Mouse (Mus musculus) cerebellum, adult 9-10 months (tissue): ENCODE results near the gene BC025920.

Experiments
- DNase-seq: peaks from one replicate; pipeline ENCODE4 v3.0.0; 2022

Gene BC025920

DNA sequence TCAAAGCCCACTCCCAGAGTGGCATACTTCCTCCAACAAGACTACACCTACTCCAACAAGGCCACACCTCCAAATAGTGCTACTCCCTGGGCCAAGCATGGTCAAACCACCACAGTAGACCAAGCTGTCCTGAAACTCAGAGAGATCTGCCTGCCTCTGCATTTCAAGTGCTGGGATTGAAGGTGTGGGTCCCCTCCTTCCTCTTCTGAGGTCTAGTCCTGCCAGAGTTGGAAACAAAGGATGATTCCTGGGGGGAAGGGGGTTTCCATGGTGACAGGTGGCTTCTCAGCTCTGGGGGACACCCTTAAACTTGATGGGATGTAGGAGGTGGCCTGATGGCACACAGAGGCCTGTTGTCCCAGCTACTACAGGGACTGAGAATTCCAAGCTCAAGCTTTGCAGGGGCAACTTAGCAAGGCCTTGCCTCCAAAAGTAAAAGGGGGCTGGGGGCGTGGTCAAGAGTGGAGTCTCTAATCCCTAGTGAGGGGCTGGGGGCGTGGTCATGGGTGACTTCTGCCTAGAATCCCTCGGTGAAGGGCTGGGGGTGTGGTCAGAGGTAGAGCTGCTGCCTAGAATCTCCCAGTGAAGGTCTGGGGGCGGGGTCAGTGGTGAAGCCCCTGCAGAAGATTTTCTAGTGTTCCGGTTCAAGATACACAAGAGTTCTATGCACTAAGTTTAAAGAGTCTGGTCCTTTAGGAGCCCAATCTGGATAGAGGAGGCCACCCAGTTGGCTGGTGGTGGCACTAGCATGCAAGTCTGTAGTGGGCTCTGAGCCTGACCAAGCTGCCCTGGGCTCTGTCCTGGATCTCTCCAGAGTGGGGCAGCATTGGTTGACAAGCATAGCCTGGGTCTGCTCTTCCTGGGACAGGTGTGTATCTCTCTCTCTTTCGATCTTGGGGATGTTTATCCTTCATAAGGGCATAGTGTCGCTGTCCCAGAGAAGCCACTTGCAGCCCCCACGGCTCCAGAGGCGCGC lies 31.7 kb upstream of the BC025920 start, which contains the start of gene Tle2:
Gene Tle2 (plus strand): TSS at position 481 of the 976 bp plus-strand sequence.
- peak; percentile 78 for DNase-seq

DNA sequence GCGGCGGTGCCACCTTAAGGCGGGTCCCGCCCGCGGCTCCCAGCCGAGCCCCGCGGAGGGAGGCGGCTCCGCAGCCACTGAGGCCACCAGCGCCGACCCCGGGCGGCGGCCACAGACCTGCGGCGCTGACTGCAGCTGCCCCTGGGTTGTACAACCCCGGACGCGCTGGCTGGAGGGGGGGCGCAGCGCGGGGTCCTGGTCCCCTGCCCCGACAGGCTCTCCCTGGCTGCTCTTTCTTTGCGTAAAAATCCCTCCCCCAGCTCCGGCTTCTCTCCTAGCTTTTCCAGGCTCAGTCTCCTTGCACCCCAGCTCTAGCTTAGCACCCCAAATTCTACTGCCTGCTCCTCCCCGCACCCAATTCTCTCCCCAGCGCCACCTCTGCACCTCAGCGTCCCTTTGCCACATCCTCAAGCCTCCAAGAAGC lies 30.9 kb upstream of the BC025920 start:
- DNase-seq, result no peak

DNA sequence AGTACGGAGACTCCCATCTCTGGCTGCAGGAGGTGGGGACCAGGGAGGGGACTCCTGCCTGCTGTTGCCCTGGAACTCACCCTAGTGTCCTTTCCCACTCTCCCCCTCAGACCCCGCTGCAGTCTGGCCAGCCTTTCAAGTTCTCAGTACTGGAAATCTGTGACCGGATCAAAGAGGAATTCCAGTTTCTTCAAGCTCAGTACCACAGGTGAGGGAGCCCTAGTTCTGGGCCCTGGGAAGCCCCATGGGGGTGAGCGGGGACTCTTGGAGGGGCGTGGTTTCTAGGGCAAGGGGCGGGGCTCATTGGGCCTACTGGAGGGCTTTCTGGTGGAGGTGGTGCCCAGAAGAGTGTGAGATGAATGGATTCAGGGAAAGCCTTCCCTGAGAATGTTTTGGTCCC lies 30.4 kb upstream of the BC025920 start:
- peak; percentile 80 for DNase-seq

DNA sequence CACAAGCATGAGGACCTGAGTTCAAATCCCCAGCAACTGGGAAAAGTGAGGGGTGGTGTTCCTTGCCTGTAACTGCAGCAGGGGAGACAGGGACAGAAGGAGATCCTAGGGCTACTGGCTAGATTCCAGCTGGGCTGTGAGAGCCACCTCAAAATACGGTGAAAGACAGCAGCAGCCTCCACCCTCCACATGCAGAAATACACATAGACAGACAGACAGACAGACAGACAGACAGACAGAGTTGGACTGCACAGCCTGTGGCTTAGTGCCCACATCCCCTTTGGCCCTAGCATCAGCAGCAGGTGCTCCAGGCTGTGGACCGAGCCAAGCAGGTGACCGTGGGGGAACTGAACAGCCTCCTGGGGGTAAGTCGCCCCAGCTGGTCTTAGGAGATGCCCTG lies 26.1 kb upstream of the BC025920 start:
- peak; percentile 80 for DNase-seq

DNA sequence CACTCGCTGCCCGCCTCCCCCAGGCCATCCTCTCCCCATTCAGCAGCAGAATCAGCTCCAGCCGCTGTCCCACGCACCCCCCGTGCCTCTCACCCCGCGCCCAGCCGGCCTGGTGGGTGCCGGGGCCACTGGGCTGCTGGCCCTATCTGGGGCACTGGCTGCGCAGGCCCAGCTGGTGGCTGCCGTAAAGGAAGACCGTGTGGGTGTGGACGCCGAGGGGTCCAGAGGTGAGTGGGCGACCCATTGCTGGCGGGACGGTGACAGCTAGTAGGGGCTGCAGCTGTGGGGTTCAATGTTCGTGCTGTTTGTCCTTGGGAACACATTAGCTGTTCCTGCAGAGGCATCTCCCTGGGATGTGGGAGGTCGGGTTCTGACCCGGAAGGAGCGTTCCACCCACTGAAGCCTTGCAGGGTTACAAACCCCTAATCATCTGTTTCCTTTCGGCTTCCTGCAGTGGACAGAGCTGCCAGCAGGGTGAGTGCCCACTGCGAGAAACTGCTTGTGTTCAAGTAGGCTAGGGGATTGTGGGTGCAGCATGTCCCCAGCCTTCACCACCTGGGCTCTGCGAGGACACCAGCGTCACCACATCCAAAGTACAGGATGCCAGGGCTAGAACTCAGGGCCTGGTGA lies 25.5 kb upstream of the BC025920 start:
- DNase-seq, result no peak

DNA sequence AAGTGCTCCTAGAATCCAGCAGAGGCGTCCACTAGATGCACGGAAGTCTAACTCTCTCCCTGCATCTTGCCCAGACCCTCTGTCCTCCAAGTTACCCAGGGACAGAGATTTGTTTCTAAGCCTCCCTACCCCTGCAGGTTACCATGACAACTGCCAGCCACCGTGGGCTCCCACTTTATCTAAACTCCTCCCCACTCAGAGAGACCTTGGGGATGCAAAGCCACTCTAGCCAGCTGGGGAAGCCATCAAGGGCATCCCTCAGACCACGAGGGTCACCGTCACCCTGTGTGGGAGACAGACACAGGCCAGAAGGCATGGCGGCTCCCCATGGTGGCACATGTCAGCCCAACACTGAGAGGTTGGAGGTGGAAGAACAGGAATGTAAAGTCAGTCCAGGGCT lies 22.7 kb upstream of the BC025920 start:
- DNase-seq, result no peak

DNA sequence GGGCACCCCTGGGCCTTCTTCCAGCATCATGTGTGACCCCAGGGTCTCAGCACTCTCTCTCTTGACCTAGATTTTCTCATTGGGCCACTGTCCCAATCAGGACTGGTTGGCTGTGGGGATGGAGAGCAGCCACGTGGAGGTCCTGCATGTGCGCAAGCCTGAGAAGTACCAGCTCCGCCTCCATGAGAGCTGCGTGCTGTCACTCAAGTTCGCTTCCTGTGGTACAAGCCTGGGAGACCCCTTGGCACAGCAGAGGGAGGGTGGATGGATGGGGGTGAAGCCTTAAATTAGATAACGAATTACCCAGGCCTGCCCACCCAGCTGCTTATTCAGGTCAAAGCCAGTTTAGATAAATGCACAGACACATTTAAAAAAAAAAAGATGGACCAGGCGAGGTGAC lies 17.3 kb upstream of the BC025920 start:
- no peak for DNase-seq

DNA sequence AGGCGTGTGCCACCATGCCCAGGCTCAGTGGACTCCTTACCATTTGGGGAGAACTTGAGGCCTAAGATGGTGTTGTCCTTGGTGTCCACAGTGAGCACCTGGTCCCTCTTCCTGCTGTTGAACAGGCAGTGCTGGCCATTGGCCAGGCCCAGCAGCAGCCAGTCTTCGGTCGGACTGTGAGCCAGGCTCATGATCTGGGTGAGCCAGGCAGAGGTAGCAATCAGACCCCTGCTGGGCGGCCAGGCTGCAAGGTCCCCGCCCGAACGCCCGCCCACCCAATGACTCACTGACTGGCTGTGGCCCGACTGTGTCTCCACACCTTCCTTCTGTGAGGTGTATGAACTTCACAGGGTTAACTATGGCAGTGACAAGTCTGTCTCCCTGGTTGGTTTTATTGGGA lies 14.2 kb upstream of the BC025920 start:
- peak; percentile 50 for DNase-seq

DNA sequence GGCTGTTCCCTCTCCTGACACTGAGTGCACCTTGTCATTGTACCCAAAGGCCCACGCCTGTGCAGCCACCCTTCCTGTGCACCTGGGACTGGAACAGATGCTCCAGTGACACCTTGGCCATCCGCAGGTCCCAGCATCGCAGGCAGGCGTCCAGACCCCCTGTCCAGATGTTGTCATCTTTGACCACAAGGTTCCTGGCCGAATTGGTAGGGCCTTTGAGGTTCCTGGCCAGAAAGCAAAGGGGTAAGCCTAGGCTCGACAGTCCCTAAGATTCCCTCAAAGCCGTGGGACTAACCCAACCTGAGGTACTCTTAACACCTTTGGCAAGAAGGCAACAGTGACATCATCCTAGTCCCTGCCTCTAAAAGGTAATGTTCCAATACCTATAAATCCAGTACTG lies 13.4 kb upstream of the BC025920 start:
- DNase-seq, result peak; percentile 55

DNA sequence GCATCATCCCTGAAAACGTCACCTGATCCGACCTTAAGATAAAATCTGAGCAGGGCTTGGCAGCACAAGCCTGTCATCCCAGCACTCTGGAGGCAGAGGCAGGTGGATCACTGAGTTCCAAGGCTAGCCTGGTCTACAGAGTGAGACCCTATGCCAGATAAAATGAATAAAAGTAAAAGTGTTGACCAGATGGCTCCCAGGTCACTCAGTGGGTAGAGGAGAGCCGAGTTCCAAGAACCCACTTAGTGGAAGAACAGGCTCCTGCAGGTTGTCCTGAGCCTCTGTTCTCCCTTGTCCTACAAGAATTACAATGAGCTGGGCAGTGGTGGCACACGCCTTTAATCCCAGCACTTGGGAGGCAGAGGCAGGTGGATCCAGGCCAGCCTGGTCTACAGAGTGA lies 12.8 kb upstream of the BC025920 start:
- peak; percentile 47 for DNase-seq

DNA sequence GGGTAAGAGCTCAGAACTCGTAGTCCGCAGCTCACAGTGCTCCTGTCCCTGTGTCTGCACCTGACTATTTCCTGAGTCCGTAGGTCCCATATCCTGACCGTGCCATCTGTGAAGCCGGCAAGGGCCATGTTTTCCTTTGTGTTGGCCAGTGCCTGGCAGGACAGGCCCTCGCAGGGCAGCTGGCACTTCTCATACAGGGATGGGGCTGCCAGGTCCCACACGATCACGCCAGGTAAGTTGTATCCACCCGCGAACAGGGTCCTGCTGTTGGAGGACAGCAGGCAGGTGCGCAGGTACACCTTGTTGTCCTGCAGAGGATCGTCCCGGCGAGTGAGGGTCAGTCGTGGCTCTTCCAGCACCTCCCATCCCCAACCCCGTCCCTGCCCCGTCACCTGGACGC lies 12.1 kb upstream of the BC025920 start:
- DNase-seq, result peak; percentile 80

DNA sequence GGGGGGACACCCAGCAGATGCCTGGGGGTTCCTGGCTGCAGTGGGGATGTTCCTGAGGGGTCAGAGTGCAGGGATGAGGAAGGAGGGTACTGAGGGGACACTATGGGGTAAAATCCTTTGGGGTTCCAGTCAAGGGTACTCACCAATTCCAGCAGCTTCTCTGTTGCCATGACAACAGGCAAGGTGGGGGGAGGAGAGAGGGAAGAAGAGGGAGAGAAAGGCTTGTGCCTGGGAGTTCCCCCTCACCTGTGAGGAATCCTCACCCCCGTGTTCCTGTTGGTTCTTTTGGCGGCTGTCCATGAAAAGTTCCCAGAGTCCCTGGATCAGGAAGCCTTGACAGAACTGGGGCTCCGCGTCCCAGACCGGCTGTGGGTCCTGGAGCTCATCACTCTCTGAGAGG lies 10.5 kb upstream of the BC025920 start:
- peak; percentile 61 for DNase-seq

DNA sequence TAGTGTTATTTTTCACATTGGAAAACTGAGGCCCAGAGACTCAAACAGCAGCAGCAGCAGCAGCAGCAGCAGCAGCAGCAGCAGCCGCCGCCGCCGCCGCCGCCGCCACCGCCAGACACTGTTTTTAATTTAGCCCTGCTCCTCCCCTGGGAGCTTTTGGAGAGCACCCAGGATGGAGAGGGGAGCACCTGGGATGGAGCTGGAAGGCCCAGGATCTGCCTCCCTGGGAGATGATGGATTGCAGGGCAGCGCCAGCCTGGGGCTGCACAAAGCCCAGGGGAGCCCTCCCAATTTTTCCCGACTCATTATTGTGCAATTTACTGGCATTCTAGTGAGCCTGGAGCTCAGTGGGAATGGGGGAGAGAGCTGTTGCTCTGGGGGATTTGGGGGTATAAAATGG lies 9.5 kb upstream of the BC025920 start:
- no peak for DNase-seq

DNA sequence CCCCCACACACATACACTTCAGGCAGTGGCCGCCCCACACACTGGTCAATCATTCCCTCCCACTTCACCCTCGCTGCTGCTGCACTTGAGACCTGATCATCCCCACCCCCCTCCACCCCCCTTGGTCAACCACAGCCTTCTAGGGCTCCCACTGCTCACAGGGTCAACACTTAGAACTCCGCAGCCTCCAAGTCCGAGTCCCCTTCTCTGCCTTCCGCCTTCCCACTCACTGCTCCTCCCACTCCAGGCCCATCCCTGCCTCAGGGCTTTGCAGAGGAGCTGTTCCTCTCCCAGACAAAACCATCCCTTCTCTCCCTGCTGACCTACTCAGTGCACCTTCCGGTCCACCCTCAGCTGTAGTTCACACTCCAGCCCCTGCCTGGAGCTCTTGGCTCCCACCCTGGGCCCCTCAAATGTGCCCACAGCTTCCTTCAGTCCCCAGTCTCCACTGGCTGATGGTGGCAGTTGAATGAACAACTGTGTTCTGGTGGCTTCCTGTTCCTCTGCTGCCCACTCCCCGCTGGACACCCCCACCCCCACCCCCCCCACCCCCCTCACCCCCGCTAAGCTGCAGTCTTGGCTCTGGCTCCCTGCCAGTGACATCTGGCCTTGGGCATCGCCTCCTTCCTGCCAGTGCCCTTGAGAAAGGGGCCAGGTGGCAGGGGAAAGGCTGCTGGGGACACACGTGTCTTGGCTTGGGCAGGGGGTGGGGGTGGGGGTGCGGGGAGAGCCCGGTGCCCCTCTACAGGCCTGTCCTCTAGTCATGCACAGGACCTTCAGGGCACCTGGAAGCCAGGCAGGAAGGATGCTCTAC lies 8.7 kb upstream of the BC025920 start:
- no peak for DNase-seq

DNA sequence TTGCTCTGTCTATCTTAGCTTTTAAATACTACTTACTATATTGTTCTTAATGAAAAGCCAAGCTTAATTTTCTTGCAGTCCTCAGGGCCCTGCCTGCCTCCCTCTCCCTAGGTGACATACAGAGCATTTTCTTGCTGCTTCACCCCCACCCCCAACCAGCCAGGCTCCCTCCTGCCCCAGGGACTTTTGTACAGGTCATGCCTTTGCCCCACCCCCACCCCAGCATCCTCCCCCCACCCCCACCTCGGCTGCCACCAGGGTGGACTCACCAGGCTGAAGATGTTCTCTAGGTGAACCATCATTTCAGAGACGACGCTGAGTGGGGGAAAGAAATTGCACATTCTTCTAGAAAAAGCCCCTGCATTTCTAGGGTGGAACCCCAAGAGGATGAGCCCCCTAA lies 7.7 kb upstream of the BC025920 start:
- no peak for DNase-seq

DNA sequence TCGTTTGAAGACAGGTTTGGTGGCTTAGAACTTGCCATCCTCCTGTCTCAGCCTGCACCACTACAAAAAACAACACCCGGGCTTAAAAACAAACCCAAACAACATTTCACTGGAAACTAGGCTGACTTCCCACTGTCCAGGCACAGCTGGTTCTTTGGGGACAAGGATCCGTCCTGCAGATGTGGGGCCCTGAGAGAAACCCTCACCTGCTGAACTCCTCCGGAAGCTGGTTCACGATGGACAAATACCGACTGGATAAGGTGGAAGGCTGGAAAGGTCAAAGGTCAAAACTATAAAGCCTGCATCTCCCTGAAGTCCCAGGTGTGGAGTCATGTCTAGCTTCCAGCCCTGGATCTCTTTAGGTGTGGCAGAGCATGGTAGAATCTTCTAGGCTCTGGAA lies 7.2 kb upstream of the BC025920 start:
- no peak for DNase-seq

DNA sequence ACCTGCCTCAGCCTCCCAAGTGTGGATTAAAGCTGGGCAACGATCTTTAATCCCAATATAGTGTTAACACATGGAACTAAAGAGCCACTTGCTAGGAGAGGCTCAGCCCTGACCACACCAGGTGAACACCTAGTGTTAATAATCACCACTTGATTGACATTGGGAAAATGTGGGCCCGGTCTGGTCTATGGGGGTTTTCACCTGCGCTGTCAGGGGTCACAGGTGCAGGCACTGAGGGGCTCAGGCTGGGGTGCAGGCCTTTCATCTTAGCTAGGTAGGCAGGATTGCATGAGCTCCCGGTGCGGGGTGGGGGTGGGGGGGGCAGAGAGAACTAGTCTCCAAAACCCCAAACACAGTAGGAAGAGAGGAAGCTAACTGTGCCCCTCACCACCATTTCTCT lies 6.4 kb upstream of the BC025920 start:
- DNase-seq, result peak; percentile 56

DNA sequence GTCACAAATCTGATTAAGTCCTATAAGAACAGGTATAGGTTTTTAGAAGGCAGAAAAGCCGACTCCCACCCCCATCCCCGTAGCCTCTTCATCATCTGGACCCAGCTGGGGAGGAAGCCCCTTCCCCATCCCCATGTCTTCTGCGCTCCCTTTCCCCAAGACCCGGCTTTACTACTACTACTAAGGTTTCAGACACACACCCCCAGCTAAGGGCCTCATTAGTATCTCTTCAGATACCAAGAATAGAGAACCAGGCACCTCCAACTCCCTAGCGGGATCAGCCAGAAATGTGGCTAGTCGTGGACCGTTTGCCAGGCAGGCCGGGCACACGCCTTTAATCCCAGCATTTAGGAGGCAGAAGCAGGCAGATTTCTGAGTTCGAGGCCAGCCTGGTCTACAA lies 6.0 kb upstream of the BC025920 start:
- no peak for DNase-seq

DNA sequence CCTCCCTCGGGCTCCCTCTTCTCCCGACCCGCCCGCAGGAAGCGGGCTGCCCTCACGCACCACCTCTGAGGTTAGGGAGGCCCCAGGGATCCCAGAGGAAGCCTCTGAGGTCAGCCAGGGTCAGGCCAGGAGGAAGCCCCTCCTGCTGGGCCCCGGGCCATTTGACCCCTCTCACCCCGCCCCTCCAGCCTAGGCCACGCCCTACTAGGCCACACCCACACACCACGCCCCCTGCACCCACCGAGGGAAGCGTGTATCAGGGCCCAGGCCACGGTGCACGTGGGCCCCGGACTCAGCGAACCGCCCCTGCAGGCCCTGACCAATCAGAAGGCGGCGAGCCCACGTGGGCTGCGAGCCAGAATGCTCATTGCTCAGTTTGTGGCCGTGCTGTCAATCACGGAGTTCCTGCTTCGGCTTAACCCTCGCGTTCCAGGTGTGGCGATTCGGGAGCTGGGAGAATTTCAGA lies 5.3 kb upstream of the BC025920 start, which contains the start of gene Tle6:
Gene Tle6 (minus strand): TSS at position 336 of the 466 bp plus-strand sequence.
- DNase-seq, result peak; percentile 96

DNA sequence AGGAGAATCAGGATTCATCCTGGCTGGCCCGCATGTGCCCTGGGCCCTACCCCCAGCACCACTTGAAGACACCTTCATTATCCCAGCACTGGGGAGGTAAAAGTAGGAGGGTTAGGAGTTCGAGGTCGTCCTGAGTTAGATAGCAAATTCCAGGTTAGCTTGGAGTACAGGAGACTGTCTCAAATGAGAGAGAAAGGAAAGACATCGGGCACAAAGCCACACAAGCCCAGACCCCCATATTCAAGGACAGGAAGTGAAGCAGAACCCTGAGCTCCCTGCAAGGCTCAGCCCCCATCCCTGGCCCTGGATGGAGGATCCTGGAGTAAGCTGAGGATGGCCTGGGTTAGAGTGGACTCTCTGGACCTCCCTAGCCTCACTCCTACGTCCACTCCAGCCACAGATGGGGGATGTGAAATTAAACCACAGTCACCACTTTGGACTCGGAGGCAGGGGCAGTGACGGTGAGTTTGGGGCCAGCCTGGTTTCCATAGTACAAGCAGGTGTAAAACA lies 4.6 kb upstream of the BC025920 start:
- DNase-seq, result no peak

DNA sequence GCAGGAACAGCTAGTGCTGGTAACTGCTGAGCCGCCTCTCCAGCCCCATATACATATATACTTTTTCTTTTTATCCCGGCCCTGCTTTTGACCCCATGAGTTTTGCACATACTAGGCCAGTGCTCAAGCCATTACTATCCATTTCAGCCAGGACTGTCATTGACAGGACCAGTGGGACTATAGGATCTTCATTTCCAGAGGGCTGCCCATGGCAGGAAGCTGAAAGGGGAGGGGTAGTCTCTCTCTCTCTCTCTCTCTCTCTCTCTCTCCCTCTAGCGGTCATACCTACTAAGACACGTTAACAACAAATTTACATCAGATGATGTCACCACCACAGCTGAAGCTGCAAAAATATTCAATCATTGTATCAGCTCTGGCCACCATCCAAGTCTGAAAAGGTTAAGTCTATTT lies 3.3 kb upstream of the BC025920 start:
- peak; percentile 85 for DNase-seq

DNA sequence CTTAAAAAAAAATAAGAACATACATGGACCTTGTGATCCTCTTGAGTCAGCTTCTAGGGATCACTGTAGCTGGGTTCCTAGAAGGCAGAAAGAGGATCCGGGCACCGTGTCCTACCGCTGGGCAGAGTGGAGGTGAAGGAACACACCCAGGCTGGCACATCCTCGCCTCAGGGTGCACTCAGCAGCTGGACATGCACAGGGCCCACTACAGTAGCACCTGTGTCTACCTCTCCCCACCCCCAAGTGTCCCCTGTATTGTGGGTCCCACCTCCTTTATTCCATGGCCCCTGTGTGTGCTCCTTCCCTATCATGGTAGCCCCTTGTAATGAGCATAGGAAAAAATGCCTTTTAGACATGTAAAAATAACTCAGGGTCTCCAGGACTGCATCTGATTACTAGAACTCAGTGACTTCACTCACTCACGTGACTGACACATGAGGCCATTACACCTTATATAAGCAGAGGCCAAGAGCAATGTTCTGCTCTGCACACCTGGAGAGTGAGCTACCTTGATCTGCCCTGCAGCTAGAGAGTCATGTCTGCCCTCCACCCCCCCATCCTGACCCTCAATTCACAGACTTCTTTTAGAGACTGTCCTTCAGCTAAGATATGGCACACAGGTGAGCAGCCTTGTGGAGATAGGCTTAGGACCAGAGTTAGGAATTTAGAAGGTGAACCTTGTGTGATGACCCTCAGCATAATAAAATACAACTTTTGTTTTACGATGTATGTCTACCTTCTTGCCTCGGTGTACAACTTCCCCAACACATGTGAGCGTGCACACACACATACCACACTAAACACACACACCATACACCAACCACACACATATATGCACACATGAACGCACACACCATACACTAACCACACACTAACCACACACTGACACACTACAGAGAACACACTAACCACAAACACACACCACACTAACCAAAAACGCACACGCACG lies 1.8 kb upstream of the BC025920 start:
- peak; percentile 75 for DNase-seq
